Mouse (Mus musculus) stomach, postnatal 0 days (tissue): Measurements from ENCODE around the gene Gm26992.
A peak's percentile ranks its signal among the peaks of the same experiment; 100 is the strongest.

ENCODE experiments used
- CTCF ChIP-seq: IDR thresholded peaks from 2 replicates; pipeline ENCODE4 v1.5.1; 2016; ENCODE audit warnings: antibody characterized with exemption, low read depth, mild to moderate bottlenecking, moderate library complexity
- EP300 ChIP-seq: optimal IDR thresholded peaks from 2 replicates; pipeline ENCODE3; 2016; ENCODE audit warnings: antibody characterized with exemption

DNA sequence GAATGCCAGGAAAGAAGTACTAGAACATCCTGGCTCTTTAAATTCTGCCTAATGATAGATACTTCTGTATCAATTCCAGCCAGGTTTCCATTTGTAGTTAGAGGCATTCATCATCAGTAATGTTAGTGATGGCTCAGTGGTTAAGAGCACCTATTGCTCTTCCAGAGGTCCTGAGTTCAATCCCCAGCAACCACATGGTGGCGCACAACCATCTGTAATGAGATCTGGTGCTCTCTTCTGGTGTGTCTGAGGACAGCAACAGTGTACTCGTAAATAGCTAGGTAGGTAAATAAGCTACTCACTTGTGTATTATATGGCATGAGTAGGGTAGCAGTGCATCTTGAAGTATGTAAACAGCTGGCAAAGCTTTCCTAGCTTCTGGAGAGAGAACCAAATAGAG lies 47.2 kb downstream of the Gm26992 start:
- TF ChIP-seq EP300 = no peak
- TF ChIP-seq CTCF = peak; percentile 22; the same call in 1 of the 2 replicates
